Mouse (Mus musculus): ENCODE results near the gene Sap30l. TPM values are rescaled to one million over a fixed set of nuclear protein-coding genes. Genes with fewer than 3 reads are reported as not detected.
"Not testable (repeated sequence)": the region's sequence is repeated elsewhere in the genome, so short reads cannot be mapped to it uniquely, and the experiment has no call there.

Gene Sap30l
- total RNA-seq, 2 experiments from 2014 or later: 36.8 to 37.0 TPM

- intact Hi-C loops (cut with DNase I): no loop called here
- no peak for DNase-seq
Observed at GRCm38 (mm10) chr11:57795086-57795485, 6.4 kb upstream of the Sap30l start.

DNA sequence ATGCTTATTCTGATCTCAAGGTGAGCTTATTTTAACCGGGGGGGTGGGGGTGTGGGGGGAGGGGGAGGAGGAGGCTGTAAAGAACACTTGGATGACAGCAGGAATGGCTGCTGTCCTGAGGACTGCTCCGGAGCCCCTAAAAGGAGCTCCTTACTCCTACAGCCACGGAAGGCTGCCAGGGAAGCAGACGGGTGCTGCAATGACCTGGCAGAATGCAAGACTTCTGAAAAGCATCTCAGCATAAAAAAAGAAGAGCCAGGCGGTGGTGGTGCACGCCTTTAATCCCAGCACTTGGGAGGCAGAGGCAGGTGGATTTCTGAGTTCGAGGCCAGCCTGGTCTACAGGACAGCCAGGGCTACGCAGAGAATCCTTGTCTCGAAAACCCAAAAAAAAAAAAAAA lies 3.6 kb upstream of the Sap30l start:
- intact Hi-C loops (cut with DNase I): no loop called here
- DNase-seq: no peak

- intact Hi-C loops (cut with DNase I): no loop called here
Observed at GRCm38 (mm10) chr11:57799456-57799855, 2.0 kb upstream of the Sap30l start.

GRCm38 (mm10) chr11:57800266-57800951 lies 1.0 kb upstream of the Sap30l start:
- intact Hi-C loops (cut with DNase I): no loop called here
- DNase-seq: no peak

More at GRCm38 (mm10) chr11:57799456-57799855, 2.0 kb upstream of the Sap30l start:
- DNase-seq: no peak

- intact Hi-C loops (cut with DNase I): no loop called here
- DNase-seq: peak; percentile 38 to 58
Observed at GRCm38 (mm10) chr11:57801766-57802510, 501 bp downstream of the Sap30l start.

GRCm38 (mm10) chr11:57802511-57802870 lies 1.1 kb downstream of the Sap30l start:
- no peak for DNase-seq

DNA sequence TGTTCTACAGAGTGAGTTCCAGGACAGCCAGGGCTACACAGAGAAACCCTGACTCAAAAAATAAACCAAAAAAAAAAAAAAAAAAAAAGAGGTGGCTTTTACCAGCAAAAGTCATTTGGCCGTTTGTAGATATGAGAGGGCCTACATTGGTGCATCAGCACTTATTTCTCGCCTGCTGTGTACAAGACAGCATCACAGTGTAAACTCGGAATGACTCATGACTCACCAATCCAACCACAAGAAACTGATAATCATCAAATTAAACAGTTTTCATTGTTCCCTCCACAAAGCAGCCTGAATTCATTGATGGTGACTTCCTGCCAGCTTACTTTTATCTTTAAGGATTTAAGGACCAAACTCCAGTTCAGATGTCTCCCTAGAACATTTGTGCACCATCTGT lies 3.6 kb downstream of the Sap30l start:
- no peak for DNase-seq
- intact Hi-C loops (cut with DNase I): no loop called here

More at GRCm38 (mm10) chr11:57802511-57802870, 1.1 kb downstream of the Sap30l start:
- intact Hi-C loops (cut with DNase I): no loop called here

GRCm38 (mm10) chr11:57809017-57809731 lies 7.7 kb downstream of the Sap30l start:
- intact Hi-C loops (cut with DNase I): no loop called here
- no peak for DNase-seq

DNA sequence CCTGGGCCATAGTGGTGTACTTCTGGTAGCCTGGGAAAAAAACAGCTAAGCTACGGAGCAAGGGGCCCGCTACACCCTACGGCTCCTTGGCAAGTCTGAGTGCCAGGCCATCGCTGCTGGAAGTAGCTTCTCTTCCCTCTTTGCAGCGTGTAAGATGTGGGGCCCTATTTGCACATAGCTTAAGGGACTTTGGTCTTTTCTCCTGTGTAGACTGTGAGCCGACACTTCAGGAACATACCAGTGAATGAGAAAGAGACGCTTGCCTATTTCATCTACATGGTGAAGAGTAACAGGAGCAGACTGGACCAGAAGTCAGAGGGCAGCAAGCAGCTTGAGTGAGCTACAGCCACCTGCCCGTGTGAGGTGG lies 8.3 kb downstream of the Sap30l start:
- DNase-seq: no peak
- intact Hi-C loops (cut with DNase I): no loop called here

DNA sequence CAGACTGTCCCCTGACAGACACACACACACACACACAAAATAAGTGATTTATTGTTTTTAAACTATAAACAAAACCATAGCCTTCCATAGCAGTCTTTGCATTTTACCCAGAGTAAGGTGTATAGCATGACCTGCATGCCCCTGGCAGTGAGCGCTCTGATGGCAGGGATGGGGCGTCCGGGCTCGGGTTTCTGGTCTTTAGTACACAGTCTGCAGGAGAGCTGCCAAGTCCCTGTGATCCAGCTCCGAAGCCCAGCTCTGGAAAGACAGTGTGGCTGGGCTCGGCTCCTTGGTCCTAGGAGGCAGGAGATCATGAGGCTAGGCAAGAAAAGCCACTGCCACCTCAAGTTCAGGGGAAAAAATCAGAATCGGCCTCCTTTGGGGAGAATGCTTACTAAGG lies 9.6 kb downstream of the Sap30l start:
- peak; percentile 43 for DNase-seq
- intact Hi-C loops (cut with DNase I): no loop called here

DNA sequence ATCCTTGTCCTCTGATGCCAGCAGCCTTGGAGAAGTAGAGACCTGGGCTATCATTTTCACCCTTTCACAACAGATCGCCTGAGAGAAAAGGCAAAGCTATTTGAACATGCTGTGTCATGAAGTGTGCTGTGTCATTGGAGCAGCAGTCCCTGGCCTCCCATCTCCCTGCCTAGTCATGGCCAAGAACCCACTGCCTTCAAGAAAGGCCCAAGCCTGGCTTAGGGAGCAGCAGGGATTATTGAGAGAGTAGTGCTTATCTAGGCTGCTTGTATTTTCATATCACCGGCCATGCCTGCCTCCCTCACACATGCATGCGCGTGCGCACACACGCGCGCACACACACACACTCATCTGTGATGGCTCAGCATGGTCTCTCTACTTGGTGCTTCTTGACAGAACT lies 10.8 kb downstream of the Sap30l start:
- no peak for DNase-seq
- intact Hi-C loops (cut with DNase I): no loop called here

- intact Hi-C loops (cut with DNase I): no loop called here
- DNase-seq: no peak
Observed at GRCm38 (mm10) chr11:57813641-57814040, 12.2 kb downstream of the Sap30l start.

DNA sequence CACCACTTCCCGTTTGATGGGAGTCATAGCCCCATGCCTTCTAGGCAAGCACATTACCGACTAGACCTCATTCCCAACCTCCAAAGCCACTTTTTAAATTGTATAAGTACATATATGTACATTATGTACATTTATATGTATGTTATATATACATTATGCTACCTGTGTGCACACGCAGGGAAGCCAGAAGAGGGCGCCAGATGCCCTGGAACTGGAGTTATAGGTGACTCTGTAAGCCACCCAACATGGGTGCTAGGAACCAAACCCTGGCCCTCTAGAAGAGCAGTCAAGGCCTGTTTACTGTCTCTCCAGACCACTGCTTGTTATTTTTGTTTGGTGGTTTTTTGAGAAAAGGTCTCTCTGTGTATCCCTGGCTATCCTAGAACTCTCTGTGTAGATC lies 16.8 kb downstream of the Sap30l start:
- no peak for DNase-seq
- intact Hi-C loops (cut with DNase I): no loop called here

- intact Hi-C loops (cut with DNase I): loop anchor here (1.0 kb wide), 1 partner anchor 114 kb away; no protein-coding TSS in a partner anchor
- peak; percentile 61 to 76 for DNase-seq
Observed at GRCm38 (mm10) chr11:57819999-57820581, 18.7 kb downstream of the Sap30l start.

- DNase-seq; intact Hi-C loops (cut with DNase I): not testable (repeated sequence)
Observed at GRCm38 (mm10) chr11:57823159-57823558, 21.7 kb downstream of the Sap30l start.

- DNase-seq: no peak
- intact Hi-C loops (cut with DNase I): no loop called here
Observed at GRCm38 (mm10) chr11:57823714-57824113, 22.3 kb downstream of the Sap30l start.

- DNase-seq; intact Hi-C loops (cut with DNase I): not testable (repeated sequence)
Observed at GRCm38 (mm10) chr11:57825234-57825633, 23.8 kb downstream of the Sap30l start.

GRCm38 (mm10) chr11:57827048-57827914 lies 25.8 kb downstream of the Sap30l start:
- no peak for DNase-seq
- intact Hi-C loops (cut with DNase I): no loop called here

DNA sequence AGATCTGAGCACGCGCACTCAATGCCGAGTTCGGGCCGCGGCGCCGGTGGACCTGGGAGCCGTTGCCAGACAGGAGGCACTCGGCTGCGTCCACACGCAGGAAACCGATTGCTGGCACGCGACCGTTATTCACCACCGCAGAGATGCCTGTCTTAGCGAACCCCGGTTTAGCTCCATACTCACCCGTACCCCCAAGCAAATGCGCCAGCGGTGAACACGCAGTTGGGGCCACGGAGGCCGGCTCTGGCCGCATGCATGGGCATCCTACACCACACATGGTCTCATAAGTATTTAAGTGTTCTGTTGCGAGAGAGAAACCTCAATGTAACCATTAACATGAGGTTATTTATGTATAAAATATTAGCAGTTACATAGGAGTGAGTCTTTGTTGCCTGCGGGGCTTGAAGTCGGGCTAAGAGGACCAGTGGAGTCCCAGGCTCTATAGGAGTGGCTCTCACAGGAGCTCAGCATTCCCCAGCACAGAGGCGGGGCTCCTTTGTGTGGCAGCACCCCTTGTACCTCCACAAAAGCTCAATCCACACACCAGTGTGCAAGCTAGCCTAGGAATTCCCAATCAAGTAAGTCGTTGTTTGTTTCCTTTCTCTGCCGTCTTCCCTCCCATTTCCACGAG lies 26.6 kb downstream of the Sap30l start:
- intact Hi-C loops (cut with DNase I): no loop called here
- no peak for DNase-seq
